Mouse (Mus musculus) retina, postnatal 7 days (tissue): ENCODE results near the gene Dnah3.

Source experiments
- DNase-seq: peaks from one replicate; pipeline ENCODE4 v3.0.0-alpha.2; 2012; ENCODE audit warnings: low read depth, low spot score

Gene Dnah3

DNA sequence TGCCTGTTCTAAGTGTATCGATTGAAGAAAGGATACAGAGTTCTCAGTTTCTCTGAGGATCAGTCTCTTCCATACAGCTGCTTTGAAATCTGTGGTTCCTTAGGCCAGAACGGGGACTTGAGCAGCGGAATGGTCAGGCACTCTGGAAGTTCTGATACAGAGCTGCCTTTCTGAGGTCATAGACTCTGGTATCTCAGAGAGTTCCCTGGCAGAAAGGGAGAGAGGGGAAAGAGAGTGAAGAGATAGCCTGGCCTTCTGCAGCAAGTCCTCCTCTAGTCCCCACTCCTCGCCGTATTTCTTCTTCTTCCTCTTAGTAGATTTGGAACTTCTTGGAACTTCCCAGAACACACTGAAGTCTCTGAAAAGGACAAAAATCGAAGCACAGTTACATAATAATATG lies at the start of gene Dnah3:
TSS of gene Dnah3 (minus strand) at position 101 of the 400 bp plus-strand sequence.
- DNase-seq: no peak

DNA sequence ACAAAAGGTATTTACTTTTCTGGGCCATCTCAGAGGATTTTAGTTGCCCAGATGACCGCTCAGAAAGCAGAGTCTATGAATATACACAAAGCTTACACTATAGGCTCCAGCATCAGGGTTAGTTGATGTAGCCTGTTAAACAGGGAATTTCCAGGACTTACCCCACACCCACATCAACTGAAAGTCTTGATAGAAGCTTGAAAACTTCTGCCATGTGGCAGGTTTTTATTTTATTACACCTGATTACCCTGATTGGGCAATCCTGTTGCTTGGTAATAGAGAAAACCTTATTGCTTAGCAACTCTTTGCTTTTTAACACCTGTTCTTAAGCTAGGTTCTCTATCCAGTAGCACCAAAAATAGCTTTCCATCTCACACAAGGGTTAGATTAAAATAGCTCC lies 47.7 kb upstream of the Dnah3 start:
- DNase-seq: no peak

DNA sequence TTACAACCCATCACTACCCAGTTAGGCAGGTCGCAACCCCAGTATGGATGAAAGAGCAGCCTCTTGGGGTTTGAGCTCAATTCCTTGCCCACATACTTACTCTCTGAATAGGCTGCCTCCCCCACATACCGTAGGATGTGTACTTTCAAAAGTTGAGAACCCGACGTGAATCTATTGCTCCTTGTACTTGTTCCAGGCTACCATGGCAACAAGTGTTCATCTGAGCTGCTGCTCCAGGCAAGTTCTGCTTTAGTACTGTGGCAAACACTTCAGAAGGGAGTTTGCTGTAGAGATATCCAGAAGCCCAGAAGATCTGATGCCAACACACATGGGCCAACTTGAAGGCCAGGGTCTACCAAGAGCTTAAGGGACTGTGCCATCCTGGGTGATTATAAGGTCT lies 33.9 kb upstream of the Dnah3 start:
- DNase-seq: no peak

GRCm38 (mm10) chr7:120127686-120128059 lies 32.6 kb upstream of the Dnah3 start:
- DNase-seq: no peak

GRCm38 (mm10) chr7:120126976-120127685 lies 32.1 kb upstream of the Dnah3 start:
- DNase-seq: no peak

GRCm38 (mm10) chr7:120124844-120125243 lies 29.8 kb upstream of the Dnah3 start:
- peak; percentile 74 for DNase-seq

GRCm38 (mm10) chr7:120123776-120124175 lies 28.7 kb upstream of the Dnah3 start:
- no peak for DNase-seq

DNA sequence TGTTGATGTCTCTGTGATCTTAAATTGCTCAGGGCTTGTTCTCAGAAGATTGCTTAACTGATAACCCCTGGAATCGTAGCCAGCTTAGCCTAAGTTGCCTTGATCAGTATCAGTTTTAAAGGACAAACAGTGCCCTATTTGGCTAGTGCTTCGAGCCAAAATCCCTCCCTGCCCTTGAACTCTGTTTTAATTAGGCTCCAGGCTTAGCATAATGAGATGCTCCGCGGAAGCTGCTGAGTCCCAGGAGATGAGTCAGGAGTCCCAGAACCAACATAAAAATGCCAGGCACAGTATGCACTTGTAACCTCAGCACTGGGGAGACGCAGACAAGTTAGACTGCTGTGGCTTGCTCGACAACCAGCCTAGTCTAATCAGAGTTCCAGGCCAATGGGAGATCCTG lies 22.4 kb upstream of the Dnah3 start:
- no peak for DNase-seq

GRCm38 (mm10) chr7:120116976-120117375 lies 21.9 kb upstream of the Dnah3 start:
- no peak for DNase-seq

DNA sequence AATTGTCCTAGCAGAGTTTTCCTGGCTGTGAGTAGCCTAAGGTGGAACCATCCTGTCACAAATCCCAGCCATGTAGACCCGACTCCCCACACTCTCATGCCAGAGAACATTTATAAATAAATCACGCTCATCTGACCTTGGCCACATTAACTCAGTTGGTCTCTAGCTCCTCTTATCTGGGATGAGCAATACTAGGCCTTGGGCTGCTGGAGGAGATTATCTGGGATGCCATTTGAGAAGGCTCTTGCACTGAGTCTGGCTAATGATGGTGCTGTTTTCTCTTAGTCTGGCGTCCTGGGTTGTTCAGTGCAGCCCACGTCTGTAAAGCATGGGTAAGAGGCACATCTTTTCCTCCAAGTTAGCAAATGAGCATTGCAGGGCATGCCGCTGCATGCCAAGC lies 14.6 kb upstream of the Dnah3 start:
- no peak for DNase-seq

DNA sequence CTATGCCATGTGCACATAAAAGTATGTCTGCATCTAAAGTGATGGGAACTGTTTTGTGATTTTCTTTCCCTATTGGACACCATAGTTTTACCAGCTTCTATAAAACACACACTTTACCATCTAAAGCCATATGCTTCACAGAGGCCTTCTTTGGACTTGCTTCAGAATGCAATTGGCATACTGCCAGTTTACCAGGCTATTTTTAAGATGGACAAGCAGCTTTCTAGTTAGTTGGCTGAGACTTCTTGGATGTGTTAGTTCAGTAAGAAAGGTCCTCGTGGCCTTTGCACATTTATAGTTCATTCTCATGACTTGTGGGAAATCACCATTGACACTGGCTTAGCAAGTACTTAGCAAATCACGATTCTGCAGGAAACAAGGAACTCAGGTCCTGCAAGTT lies 11.3 kb upstream of the Dnah3 start:
- DNase-seq: no peak

- no peak for DNase-seq
Measured at GRCm38 (mm10) chr7:120104975-120105374, 9.9 kb upstream of the Dnah3 start.

DNA sequence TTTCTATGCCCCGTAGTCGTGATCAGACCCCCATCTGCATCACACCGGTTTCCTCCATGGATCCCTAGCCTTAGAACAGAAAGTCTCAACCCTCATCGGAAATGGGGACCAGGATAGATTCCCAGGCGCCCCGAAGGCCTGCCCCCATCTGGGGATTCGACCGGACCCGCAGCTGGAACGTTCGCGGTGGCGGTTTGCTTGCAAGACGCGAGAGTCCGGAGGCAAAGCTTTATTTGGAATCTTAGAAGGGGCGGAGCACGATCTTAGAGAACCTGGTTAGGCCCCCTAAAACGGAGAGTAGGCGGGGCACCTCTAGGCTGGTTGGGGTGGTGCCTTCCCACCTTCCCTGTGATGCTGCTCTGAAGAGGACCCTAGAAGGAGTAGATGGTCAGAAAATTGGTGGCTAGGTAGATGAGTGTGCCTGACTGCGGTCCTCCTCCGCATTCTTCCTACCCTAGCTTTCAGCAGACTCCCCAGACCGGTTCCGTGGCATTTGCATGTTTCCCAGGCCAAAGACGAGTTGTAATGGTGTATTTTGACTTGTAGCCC lies 8.0 kb upstream of the Dnah3 start:
- no peak for DNase-seq

DNA sequence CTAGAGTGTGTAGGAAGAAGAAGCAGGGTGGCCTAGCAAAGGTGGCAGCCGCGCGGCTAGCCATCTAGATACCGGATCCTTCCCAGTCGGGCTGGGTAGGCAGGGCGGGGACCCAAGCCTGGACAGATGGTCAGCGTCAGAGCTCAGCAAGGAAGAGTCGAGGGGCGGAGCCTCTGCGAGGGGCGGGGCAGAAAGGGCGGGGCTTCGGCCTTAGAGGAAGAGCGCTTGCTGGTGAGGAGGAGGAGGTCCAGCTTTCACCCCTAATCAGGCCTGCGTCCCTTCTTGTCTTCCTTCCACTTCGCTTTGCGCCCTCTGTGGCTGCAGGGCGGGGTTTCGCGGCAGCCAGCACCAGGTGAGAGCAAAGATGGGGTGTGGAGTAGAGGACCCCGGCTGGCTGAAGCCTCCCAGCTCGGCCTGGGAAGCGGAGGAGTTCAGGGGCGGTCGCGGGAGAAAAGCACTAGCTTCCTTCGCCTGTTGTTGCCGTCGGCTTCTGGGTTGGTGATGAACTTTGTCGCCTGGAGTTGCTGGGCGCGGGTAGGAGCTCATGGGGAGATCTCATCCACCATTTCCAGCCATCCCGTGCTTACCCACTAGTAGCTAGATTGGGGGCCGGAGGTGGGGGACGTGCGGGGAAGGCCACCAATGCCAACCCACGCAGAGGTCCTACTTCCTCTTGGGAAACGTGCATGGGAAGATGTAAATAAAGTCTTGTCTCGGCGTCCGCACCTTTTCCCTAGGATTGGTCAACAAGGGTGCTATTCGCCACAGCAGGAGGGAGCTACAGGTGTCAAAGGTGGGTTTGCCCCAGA lies 7.3 kb upstream of the Dnah3 start, which contains the start of gene Tmem159:
TSS of gene Tmem159 (plus strand) at position 190 of the 809 bp plus-strand sequence.
- peak; percentile 82 for DNase-seq

DNA sequence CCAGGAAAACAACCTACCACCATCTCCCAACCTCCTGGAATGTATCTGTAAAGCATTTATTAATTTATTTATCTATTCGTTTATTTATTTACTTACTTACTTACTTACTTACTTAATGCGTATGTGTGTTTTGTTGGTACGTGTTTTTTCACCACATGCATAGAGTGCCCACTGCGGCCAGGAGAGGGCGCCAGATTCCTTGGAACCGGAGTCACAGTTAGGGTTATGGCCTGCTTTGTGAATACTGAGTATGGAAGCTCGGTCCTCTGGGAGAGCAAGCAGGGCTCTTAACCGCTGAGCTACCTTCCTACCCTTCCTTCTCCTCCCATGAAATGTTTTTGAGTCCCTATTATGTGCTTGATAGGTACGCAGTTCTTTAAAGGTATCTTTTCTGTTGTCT lies 3.3 kb upstream of the Dnah3 start:
- DNase-seq: peak; percentile 58

GRCm38 (mm10) chr7:120097845-120098244 lies 2.8 kb upstream of the Dnah3 start:
- DNase-seq: peak; percentile 67

- no peak for DNase-seq
Measured at GRCm38 (mm10) chr7:120094216-120094615, 864 bp downstream of the Dnah3 start.

DNA sequence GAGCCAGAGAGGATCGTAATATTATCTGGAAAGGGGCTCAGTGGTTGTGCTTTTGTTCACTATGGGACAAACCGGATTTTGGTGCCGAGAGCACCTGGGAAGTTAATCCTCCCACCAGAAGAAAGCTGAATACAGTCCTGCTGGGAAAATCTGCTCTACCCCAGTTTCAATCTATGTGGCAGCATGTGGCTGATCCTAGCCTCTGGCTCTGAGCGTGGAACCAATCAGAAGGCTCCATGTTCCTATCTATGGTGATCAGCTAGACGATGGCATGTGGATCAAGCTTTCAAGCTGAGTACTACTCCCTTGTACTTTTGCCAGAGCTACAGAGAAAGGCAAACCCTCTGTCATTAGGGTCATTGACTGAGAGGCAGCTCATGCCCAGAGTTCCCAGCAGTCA lies 2.0 kb downstream of the Dnah3 start:
- DNase-seq: no peak

GRCm38 (mm10) chr7:120080177-120080576 lies 14.9 kb downstream of the Dnah3 start:
- no peak for DNase-seq

DNA sequence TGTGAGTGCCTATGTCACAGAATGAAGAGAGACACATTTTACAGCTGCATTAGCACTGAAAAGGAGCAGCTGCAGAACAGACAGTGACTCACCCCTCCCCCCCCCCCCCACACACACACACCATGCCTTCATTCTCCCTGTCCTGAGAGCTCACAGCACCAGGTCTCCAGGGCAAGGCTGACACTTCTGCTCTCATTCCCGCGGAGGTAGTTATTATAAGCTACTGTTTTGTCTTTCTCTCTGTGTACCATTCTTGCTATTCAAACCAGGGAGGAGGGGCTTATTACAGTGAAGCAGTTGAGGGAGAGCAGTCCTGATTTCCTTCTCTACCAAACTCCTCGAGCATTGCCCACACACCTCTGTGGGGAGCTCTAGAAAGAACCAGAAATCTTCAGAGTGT lies 25.9 kb downstream of the Dnah3 start:
- no peak for DNase-seq

DNA sequence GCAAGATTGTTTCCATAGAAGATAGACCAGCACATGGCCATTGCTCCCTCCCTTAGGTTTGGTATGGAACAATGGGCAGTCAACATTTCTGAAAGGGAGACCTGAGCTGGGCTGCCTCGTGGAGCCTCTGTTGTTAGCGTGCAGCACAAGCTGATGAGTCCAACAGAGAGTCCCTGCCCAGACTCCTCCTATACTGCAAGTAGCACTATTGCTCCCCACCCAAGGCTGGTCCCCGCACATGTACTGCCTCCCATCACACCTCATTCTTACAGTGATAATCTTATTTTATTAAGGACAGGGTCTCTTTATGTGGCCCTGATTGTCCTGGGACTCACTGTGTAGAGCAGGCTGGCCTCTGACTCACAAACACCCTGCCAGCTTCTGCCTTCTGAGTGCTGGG lies 27.0 kb downstream of the Dnah3 start:
- no peak for DNase-seq

DNA sequence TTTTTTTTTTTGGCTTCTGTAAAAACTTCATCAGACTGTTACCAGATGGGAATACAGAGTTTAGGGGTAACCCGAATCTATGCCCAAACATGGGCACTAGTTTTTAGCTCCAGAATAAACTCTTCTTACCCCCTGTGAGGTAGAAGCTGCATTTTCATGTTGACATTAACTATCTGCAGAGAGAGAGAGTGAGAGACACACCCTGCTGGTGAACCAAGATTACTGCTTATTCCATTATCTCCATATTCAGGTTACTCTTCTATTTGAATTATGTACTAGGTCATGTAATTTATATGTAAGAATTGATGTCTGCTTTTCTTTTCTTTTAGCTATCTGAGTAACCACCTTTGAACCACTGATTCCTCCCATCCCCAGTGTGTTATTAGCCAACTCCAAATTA lies 31.0 kb downstream of the Dnah3 start:
- no peak for DNase-seq

- DNase-seq: no peak
Measured at GRCm38 (mm10) chr7:120055479-120055878, 39.6 kb downstream of the Dnah3 start.
